Mouse (Mus musculus) adrenal gland, postnatal 10 days (tissue): ENCODE data around the gene Atg9a. TPM values are rescaled to one million over a fixed set of nuclear protein-coding genes. Genes with fewer than 3 reads are reported as not detected.
A peak's percentile ranks its signal among the peaks of the same experiment; 100 is the strongest.

Source experiments
- DNase-seq: peaks from one replicate; pipeline ENCODE4 v3.0.0; 2021; ENCODE audit warnings: mixed read lengths
- total RNA-seq, 2 experiments: library from RNA; stranded (reverse); gene quantifications; 2 replicates each; pipeline ENCODE4 v1.2.3; 2021

Atg9a gene
- total RNA-seq, 2 experiments from 2014 or later = 35.4 to 39.1 TPM

- peak; percentile 98 for DNase-seq
These were observed 23.2 kb downstream of the Atg9a start, which contains the start of gene Zfand2b for GRCm38 (mm10) chr1:75168472-75169464. Gene Zfand2b (plus strand): TSS chr1:75168646.

- no peak for DNase-seq
These were observed 23.9 kb downstream of the Atg9a start for GRCm38 (mm10) chr1:75168093-75168471.

GRCm38 (mm10) chr1:75160256-75160617 lies 31.8 kb downstream of the Atg9a start:
- no peak for DNase-seq

- no peak for DNase-seq
These were observed 32.3 kb downstream of the Atg9a start for GRCm38 (mm10) chr1:75159540-75160255.

- no peak for DNase-seq
These were observed 33.0 kb downstream of the Atg9a start for GRCm38 (mm10) chr1:75158990-75159389.

GRCm38 (mm10) chr1:75155837-75156236 lies 36.2 kb downstream of the Atg9a start:
- DNase-seq = no peak

GRCm38 (mm10) chr1:75148727-75149126 lies 43.3 kb downstream of the Atg9a start:
- DNase-seq = no peak

- no peak for DNase-seq
These were observed 44.4 kb downstream of the Atg9a start for GRCm38 (mm10) chr1:75147411-75148135.

- DNase-seq = no peak
These were observed 46.4 kb downstream of the Atg9a start for GRCm38 (mm10) chr1:75145589-75145988.

GRCm38 (mm10) chr1:75142301-75143261 lies 49.4 kb downstream of the Atg9a start, which contains the start of the genes Cnppd1 and Retreg2:
Gene Cnppd1 (minus strand): TSS chr1:75142711.
Gene Retreg2 (plus strand): TSS chr1:75142778.
- peak; percentile 98 for DNase-seq

GRCm38 (mm10) chr1:75141486-75142190 lies 50.4 kb downstream of the Atg9a start:
- peak; percentile 79 for DNase-seq

GRCm38 (mm10) chr1:75140601-75141190 lies 51.3 kb downstream of the Atg9a start:
- DNase-seq = peak; percentile 26

- no peak for DNase-seq
These were observed 53.5 kb downstream of the Atg9a start for GRCm38 (mm10) chr1:75138448-75138847.

GRCm38 (mm10) chr1:75136730-75137129 lies 55.3 kb downstream of the Atg9a start:
- no peak for DNase-seq

GRCm38 (mm10) chr1:75136293-75136692 lies 55.7 kb downstream of the Atg9a start:
- no peak for DNase-seq

GRCm38 (mm10) chr1:75133421-75134207 lies 58.4 kb downstream of the Atg9a start, which contains the start of gene Slc23a3:
Gene Slc23a3 (minus strand): TSS chr1:75133890.
- no peak for DNase-seq
